Mouse (Mus musculus) c-Kit-positive CD71-negative TER-119-negative erythroid progenitor cells, embryonic 14.5 days (primary cell): ENCODE data around the gene Tnfaip6.
A peak's percentile ranks its signal among the peaks of the same experiment; 100 is the strongest.
"Not testable (repeated sequence)": the region's sequence is repeated elsewhere in the genome, so short reads cannot be mapped to it uniquely, and the experiment has no call there.

Experiments
- DNase-seq: peaks from one replicate; pipeline ENCODE4 v3.0.0-alpha.2; 2013; ENCODE audit warnings: low read depth

Gene Tnfaip6

GRCm38 (mm10) chr2:52037882-52038281, at the start of gene Tnfaip6:
Tnfaip6 (plus strand) TSS chr2:52038009.
- peak; percentile 35 for DNase-seq

- DNase-seq = no peak
Observed at GRCm38 (mm10) chr2:51989559-51989958, 48.2 kb upstream of the Tnfaip6 start.

GRCm38 (mm10) chr2:51991447-51991846, 46.4 kb upstream of the Tnfaip6 start:
- no peak for DNase-seq

- no peak for DNase-seq
Observed at GRCm38 (mm10) chr2:51999996-52000395, 37.8 kb upstream of the Tnfaip6 start.

- no peak for DNase-seq
Observed at GRCm38 (mm10) chr2:52001521-52001920, 36.3 kb upstream of the Tnfaip6 start.

GRCm38 (mm10) chr2:52002299-52002698, 35.5 kb upstream of the Tnfaip6 start:
- DNase-seq = not testable (repeated sequence)

GRCm38 (mm10) chr2:52006380-52006779, 31.4 kb upstream of the Tnfaip6 start:
- no peak for DNase-seq

GRCm38 (mm10) chr2:52011820-52012219, 26.0 kb upstream of the Tnfaip6 start:
- not testable (repeated sequence) for DNase-seq

GRCm38 (mm10) chr2:52013306-52013820, 24.4 kb upstream of the Tnfaip6 start:
- no peak for DNase-seq

- no peak for DNase-seq
Observed at GRCm38 (mm10) chr2:52016361-52016760, 21.4 kb upstream of the Tnfaip6 start.

GRCm38 (mm10) chr2:52027061-52027460, 10.7 kb upstream of the Tnfaip6 start:
- no peak for DNase-seq

GRCm38 (mm10) chr2:52029426-52029825, 8.4 kb upstream of the Tnfaip6 start:
- no peak for DNase-seq

- DNase-seq = no peak
Observed at GRCm38 (mm10) chr2:52031491-52031890, 6.3 kb upstream of the Tnfaip6 start.

GRCm38 (mm10) chr2:52034601-52035000, 3.2 kb upstream of the Tnfaip6 start:
- no peak for DNase-seq

- DNase-seq = no peak
Observed at GRCm38 (mm10) chr2:52035144-52035543, 2.7 kb upstream of the Tnfaip6 start.

- no peak for DNase-seq
Observed at GRCm38 (mm10) chr2:52036929-52037595, 747 bp upstream of the Tnfaip6 start.

- DNase-seq = no peak
Observed at GRCm38 (mm10) chr2:52038558-52038957, 749 bp downstream of the Tnfaip6 start.

GRCm38 (mm10) chr2:52039083-52039801, 1.4 kb downstream of the Tnfaip6 start:
- DNase-seq = no peak

GRCm38 (mm10) chr2:52042132-52042531, 4.3 kb downstream of the Tnfaip6 start:
- no peak for DNase-seq

GRCm38 (mm10) chr2:52042714-52043113, 4.9 kb downstream of the Tnfaip6 start:
- no peak for DNase-seq

- DNase-seq = no peak
Observed at GRCm38 (mm10) chr2:52043485-52043884, 5.7 kb downstream of the Tnfaip6 start.

- no peak for DNase-seq
Observed at GRCm38 (mm10) chr2:52046032-52046431, 8.2 kb downstream of the Tnfaip6 start.

- DNase-seq = no peak
Observed at GRCm38 (mm10) chr2:52050823-52051222, 13.0 kb downstream of the Tnfaip6 start.
